21 mouse cellular contexts compared by ENCODE assay signal in genomic region chr13:25993526-25993925, GRCm38 (mm10).
DNase-seq lines count a peak whose midpoint lies in the region; ATAC-seq and TF ChIP-seq lines count a peak whose summit lies in the region.
"Had no signal": no experiment of that assay in that cellular context is flagged by ENCODE, and none has a peak within 500 bp of the region (broad histone marks: within the 10 kb centered on the region; RNA-seq: fewer than 3 reads in every experiment).

No protein-coding gene starts in this region.

- H3K4me2 ChIP-seq in kidney, embryonic 14.5 days (replicated peaks; ENCODE audit: low read depth, low read length) = no peak overlapping the region
- H3K4me2 ChIP-seq: embryonic facial prominence, embryonic 15.5 days; heart, embryonic 12.5 days; hindbrain, embryonic 14.5 days had no signal

- H3K27me3 ChIP-seq in kidney, adult 2 months (replicated peaks; ENCODE audit: control insufficient read depth, insufficient read depth, low read length) = no peaks in the 10 kb centered on the region
- no peaks in the 10 kb centered on the region for H3K27me3 ChIP-seq in kidney, embryonic 14.5 days (ENCODE audit: control insufficient read depth, insufficient read depth, low read length)
- H3K27me3 ChIP-seq: embryonic facial prominence, embryonic 15.5 days; heart, embryonic 12.5 days had no signal

- ATAC-seq in kidney, embryonic 14.5 days (ENCODE audit: low FRiP score, low TSS enrichment) = no peak
- no peak for ATAC-seq in frontal cortex, adult (ENCODE audit: low TSS enrichment)
- ATAC-seq: forebrain, embryonic 14.5 days had no signal

- WGBS in kidney, adult 2 months = 30% methylated on average over 1 of the region's 1 CpGs
- WGBS in kidney, embryonic 14.5 days = 70% methylated on average over 1 of the region's 1 CpGs

- H3K9me3 ChIP-seq in kidney, embryonic 14.5 days (ENCODE audit: control insufficient read depth, low read length) = no peaks in the 10 kb centered on the region; the same call in 1 of the 2 replicates
- H3K9me3 ChIP-seq: embryonic facial prominence, embryonic 15.5 days; heart, embryonic 12.5 days had no signal

- H3K27ac ChIP-seq in kidney, adult 2 months (ENCODE audit: insufficient read depth, low read depth, low read length) = no peak overlapping the region
- H3K27ac ChIP-seq in kidney, embryonic 14.5 days (ENCODE audit: low read depth, low read length) = no peak overlapping the region
- H3K27ac ChIP-seq: embryonic facial prominence, embryonic 15.5 days; forebrain, embryonic 10.5 days; heart, adult 2 months; hindbrain, embryonic 10.5 days; hindbrain, embryonic 14.5 days had no signal

- H3K9ac ChIP-seq in kidney, embryonic 14.5 days (ENCODE audit: low read depth, low read length) = no peak overlapping the region
- H3K9ac ChIP-seq: embryonic facial prominence, embryonic 15.5 days; heart, embryonic 12.5 days; hindbrain, embryonic 14.5 days had no signal

- H3K4me1 ChIP-seq in kidney, adult 2 months (ENCODE audit: control insufficient read depth, insufficient read depth, low read length) = no peaks in the 10 kb centered on the region
- H3K4me1 ChIP-seq in kidney, embryonic 14.5 days (ENCODE audit: control insufficient read depth, insufficient read depth, low read length) = no peaks in the 10 kb centered on the region
- H3K4me1 ChIP-seq: embryonic facial prominence, embryonic 15.5 days; forebrain, embryonic 10.5 days; heart, embryonic 12.5 days; hindbrain, embryonic 10.5 days had no signal

- no peak for TF ChIP-seq CTCF in kidney, adult 2 months (conservative IDR thresholded peaks at IDR 0.05; ENCODE audit: insufficient read depth, insufficient read length, low read depth, low read length)

- no peak for TF ChIP-seq POLR2A in kidney, adult 2 months (IDR thresholded peaks at IDR 0.05; ENCODE audit: low read depth, low read length)

- DNase-seq in adrenal gland, adult 2 months = peak; percentile 6
- DNase-seq in adrenal gland, adult 18-20 months (ENCODE audit: low spot score in 2 of 2) = no peak
- DNase-seq in kidney, adult 2 months = peak; percentile 56
- DNase-seq in 3T3-L1 (ENCODE audit: low read depth, low spot score) = peak; percentile 49
- DNase-seq in kidney, postnatal 14 days = peak; percentile 6
- no peak for DNase-seq in urinary bladder, postnatal 4 days (ENCODE audit: low spot score in 2 of 2)
- DNase-seq: cerebellum, adult 11 months; cerebellum, adult 8-10 months; cerebellum, postnatal 14 days; embryo, embryonic 11 days; gastrocnemius, postnatal 10 days; heart, adult 2 months had no signal

- no peaks in the 10 kb centered on the region for H3K36me3 ChIP-seq in kidney, adult 2 months (ENCODE audit: control insufficient read depth, insufficient read depth, low read length)
- no peaks in the 10 kb centered on the region for H3K36me3 ChIP-seq in kidney, embryonic 14.5 days (ENCODE audit: control insufficient read depth, insufficient read depth, low read length)
- H3K36me3 ChIP-seq: embryonic facial prominence, embryonic 15.5 days; forebrain, embryonic 10.5 days; heart, embryonic 12.5 days; hindbrain, embryonic 10.5 days had no signal

- no peak overlapping the region for H3K4me3 ChIP-seq in kidney, adult 2 months (ENCODE audit: insufficient read depth, low read depth, low read length)
- no peak overlapping the region for H3K4me3 ChIP-seq in kidney, embryonic 14.5 days (ENCODE audit: low read length)
- H3K4me3 ChIP-seq: embryonic facial prominence, embryonic 15.5 days; erythroblast, embryonic 14.5 days; forebrain, embryonic 10.5 days; heart, adult 2 months; heart, embryonic 12.5 days; hindbrain, embryonic 10.5 days had no signal

Comparison
In these comparisons a context has a peak if more than half of its experiments do, and no peak if none do; other contexts are left out.
1. DNase-seq: peak in adrenal gland, adult 2 months (single experiment), kidney, adult 2 months (single experiment), 3T3-L1 (single experiment) and kidney, postnatal 14 days (single experiment); none in adrenal gland, adult 18-20 months (0 of 2) and urinary bladder, postnatal 4 days (0 of 2).